Mouse (Mus musculus): ENCODE data around the gene Cyp17a1.

GRCm38 (mm10) chr19:46644793-46645602 is 28.0 kb downstream of the Cyp17a1 start:
- TF ChIP-seq CTCF (IDR thresholded peaks at IDR 0.05; ENCODE audit: control insufficient read depth, insufficient read depth, low read length) (no peak), POLR2A (IDR thresholded peaks at IDR 0.05; ENCODE audit: borderline replicate concordance, control insufficient read depth, low read depth, low read length) (no peak)
